Mouse (Mus musculus) stomach, embryonic 15.5 days (tissue): Measurements from ENCODE around the gene Osbpl6. TPM values are rescaled to one million over a fixed set of nuclear protein-coding genes. Genes with fewer than 3 reads are reported as not detected.

Source experiments
- ATAC-seq: fragments of 200-750 bp; cut with Nextera tagmentation; 2 replicates; pipeline ENCODE4 v1.8.0; 2017; ENCODE audit warnings: low read depth, moderate number of reproducible peaks, moderate TSS enrichment; ENCODE audit not compliant: insufficient read depth, low FRiP score
- H3K27ac ChIP-seq: fragments of 300-500 bp; sonication (generic); 2 replicates; pipeline ENCODE4 v1.5.1; 2015; ENCODE audit warnings: mild to moderate bottlenecking, inconsistent platforms
- H3K27me3 ChIP-seq: fragments of 300-500 bp; sonication (generic); replicated peaks from 2 replicates; pipeline ENCODE4 v1.6.1; 2015; ENCODE audit warnings: inconsistent platforms
- H3K36me3 ChIP-seq: fragments of 300-500 bp; sonication (generic); 2 replicates; pipeline ENCODE4 v1.6.1; 2015; ENCODE audit warnings: inconsistent platforms
- H3K4me1 ChIP-seq: fragments of 300-500 bp; sonication (generic); 2 replicates; pipeline ENCODE4 v1.6.1; 2015; ENCODE audit warnings: inconsistent platforms
- H3K4me2 ChIP-seq: fragments of 300-500 bp; sonication (generic); 2 replicates; pipeline ENCODE4 v1.6.1; 2015; ENCODE audit warnings: mild to moderate bottlenecking, inconsistent platforms
- H3K4me3 ChIP-seq: fragments of 300-500 bp; sonication (generic); replicated peaks from 2 replicates; pipeline ENCODE4 v1.5.1; 2015; ENCODE audit warnings: inconsistent platforms
- H3K9ac ChIP-seq: fragments of 300-500 bp; sonication (generic); 2 replicates; pipeline ENCODE4 v1.6.1; 2015; ENCODE audit warnings: inconsistent platforms
- H3K9me3 ChIP-seq: fragments of 300-500 bp; sonication (generic); 2 replicates; pipeline ENCODE4 v1.6.1; 2016; ENCODE audit warnings: inconsistent platforms
- WGBS: fragments of 180-500 bp; shearing (Covaris S2); methylation state at CpG from one replicate; pipeline ENCODE4 v1.1.7; 2015; 5-methylcytosine and 5-hydroxymethylcytosine counted together
- polyA plus RNA-seq: library from polyadenylated mRNA; unstranded; fragments of >200 nt; fragmentation: Nextera tagmentation; extraction: Ambion mirVana; gene quantifications from 2 replicates; pipeline ENCODE4 v1.2.1, GENCODE M21; 2015

Gene Osbpl6
- polyA plus RNA-seq, 1 experiment from 2014 or later, result 10.5 TPM

DNA sequence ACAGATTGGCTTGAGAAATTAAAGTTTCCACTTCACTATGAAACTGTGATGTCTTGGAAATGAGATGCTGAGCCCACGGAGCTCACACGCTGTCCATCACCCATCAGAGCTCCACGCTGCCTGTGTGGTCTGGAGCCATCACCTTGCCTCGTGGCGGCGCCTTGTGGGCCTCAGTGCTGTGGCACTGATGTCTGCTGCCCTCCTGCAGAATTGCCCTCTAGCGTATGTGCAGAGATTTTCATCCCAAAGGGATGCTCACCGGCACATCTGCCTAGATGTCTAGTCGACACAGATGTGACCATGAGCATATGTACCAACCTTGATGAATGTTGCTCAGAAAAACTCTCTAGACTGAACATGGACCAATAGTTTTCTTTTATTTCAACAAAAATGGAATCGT is 180.6 kb downstream of the Osbpl6 start:
- H3K36me3 ChIP-seq, result no peaks in the 10 kb centered on the region
- no peak overlapping the region for H3K27ac ChIP-seq
- H3K9me3 ChIP-seq, result no peaks in the 10 kb centered on the region
- H3K27me3 ChIP-seq, result no peaks in the 10 kb centered on the region
- H3K4me3 ChIP-seq, result no peak overlapping the region
- ATAC-seq, result no peak
- no peaks in the 10 kb centered on the region for H3K4me1 ChIP-seq
- WGBS, result 78% methylated on average over 10 of the region's 10 CpGs
- no peak overlapping the region for H3K9ac ChIP-seq
- no peak overlapping the region for H3K4me2 ChIP-seq

DNA sequence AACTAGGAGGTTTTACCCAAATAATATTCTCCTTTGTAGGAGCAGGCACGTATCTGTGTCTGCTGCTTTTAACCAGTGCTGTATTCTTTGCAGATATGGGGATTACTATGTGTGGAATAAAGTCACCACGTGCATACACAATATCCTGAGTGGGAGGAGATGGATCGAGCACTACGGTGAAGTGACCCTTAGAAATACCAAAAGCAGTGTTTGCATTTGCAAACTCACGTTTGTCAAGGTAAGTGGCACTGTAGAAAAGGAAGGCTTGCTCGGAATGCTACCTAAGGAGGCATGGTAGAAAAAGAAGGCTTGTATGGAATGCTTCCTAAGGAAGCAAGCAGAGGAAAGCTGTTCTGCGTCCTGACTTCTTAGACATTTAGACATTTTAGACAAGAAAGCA is 183.9 kb downstream of the Osbpl6 start:
- H3K36me3 ChIP-seq, result no peaks in the 10 kb centered on the region
- no peak overlapping the region for H3K9ac ChIP-seq
- no peak for ATAC-seq
- H3K4me3 ChIP-seq, result no peak overlapping the region
- no peaks in the 10 kb centered on the region for H3K4me1 ChIP-seq
- 78% methylated on average over 7 of the region's 7 CpGs for WGBS
- no peaks in the 10 kb centered on the region for H3K9me3 ChIP-seq
- no peak overlapping the region for H3K4me2 ChIP-seq
- no peaks in the 10 kb centered on the region for H3K27me3 ChIP-seq
- no peak overlapping the region for H3K27ac ChIP-seq

DNA sequence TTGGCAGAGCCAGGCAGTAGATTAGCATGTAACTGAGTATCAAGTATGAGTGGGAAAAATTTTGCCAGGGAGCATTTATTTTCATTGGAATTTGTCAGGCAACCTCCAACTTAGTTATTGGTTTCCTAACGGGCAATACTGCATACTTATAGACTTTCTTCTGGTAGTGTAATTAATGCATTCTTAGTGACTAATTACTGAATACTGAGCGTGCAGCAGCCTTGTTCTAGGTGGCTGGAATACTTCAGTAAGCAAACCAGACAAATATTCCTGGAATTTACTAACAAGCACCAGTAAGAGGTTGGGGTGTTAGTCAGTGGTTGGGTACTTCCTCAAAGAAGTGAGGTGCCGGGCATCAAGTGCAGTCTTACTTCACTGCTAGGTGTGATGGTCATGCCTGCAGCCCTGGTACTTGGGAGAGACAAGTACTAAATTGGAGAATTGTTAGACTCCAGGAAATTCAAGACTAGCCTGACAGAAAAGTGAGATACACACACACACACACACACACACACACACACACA is 186.2 kb downstream of the Osbpl6 start:
- H3K9me3 ChIP-seq, result no peaks in the 10 kb centered on the region
- H3K36me3 ChIP-seq, result no peaks in the 10 kb centered on the region
- no peak for ATAC-seq
- H3K27me3 ChIP-seq, result no peaks in the 10 kb centered on the region
- no peaks in the 10 kb centered on the region for H3K4me1 ChIP-seq
- no peak overlapping the region for H3K9ac ChIP-seq
- H3K27ac ChIP-seq, result no peak overlapping the region
- WGBS, result 67% methylated on average over 3 of the region's 3 CpGs
- no peak overlapping the region for H3K4me3 ChIP-seq
- no peak overlapping the region for H3K4me2 ChIP-seq

DNA sequence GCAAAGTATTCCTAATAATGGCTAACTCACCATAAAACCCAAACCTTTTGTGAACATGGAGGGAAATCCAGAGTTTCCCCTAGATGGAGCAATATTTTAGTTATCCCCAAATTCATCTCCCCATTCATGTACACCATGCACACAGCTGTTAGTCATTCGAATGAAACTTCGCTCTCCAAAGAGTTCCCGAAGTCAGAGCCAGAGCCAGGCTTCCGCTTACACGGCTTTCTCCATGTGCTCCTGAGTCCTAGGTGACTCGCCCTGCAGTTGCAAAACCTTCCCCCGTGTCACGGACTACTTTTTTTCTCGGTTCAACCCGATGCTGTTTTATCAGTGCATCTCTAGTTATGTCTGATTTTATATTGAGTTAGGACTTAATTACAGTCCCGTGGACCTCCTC is 191.2 kb downstream of the Osbpl6 start:
- H3K4me3 ChIP-seq, result no peak overlapping the region
- no peak for ATAC-seq
- 76% methylated on average over 11 of the region's 11 CpGs for WGBS
- no peaks in the 10 kb centered on the region for H3K36me3 ChIP-seq
- H3K4me1 ChIP-seq, result no peaks in the 10 kb centered on the region
- no peak overlapping the region for H3K9ac ChIP-seq
- H3K4me2 ChIP-seq, result no peak overlapping the region
- H3K27me3 ChIP-seq, result no peaks in the 10 kb centered on the region
- H3K27ac ChIP-seq, result no peak overlapping the region
- no peaks in the 10 kb centered on the region for H3K9me3 ChIP-seq

DNA sequence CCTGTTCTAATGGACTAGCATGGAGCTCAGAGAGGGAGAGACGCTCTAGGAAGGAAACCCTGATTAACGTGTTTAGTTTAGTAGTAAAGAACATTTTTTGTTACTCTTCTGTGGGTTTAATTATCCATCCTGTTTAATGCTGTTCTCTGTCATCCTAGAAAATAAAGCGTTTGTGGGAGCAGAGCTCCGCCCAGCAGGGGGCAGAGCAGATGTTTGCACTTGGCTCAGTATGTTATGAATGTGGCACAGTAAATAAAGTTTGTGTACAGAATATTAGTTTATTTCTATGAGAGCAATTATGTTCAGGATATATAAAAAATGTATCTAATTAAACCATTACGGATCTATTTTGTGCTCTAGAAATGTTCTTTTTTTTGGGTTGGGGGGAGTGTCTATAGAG is 192.9 kb downstream of the Osbpl6 start:
- no peaks in the 10 kb centered on the region for H3K27me3 ChIP-seq
- H3K4me2 ChIP-seq, result no peak overlapping the region
- no peaks in the 10 kb centered on the region for H3K9me3 ChIP-seq
- H3K4me1 ChIP-seq, result no peaks in the 10 kb centered on the region
- H3K9ac ChIP-seq, result no peak overlapping the region
- H3K27ac ChIP-seq, result no peak overlapping the region
- H3K36me3 ChIP-seq, result no peaks in the 10 kb centered on the region
- WGBS, result 64% methylated on average over 5 of the region's 5 CpGs
- no peak for ATAC-seq
- no peak overlapping the region for H3K4me3 ChIP-seq

DNA sequence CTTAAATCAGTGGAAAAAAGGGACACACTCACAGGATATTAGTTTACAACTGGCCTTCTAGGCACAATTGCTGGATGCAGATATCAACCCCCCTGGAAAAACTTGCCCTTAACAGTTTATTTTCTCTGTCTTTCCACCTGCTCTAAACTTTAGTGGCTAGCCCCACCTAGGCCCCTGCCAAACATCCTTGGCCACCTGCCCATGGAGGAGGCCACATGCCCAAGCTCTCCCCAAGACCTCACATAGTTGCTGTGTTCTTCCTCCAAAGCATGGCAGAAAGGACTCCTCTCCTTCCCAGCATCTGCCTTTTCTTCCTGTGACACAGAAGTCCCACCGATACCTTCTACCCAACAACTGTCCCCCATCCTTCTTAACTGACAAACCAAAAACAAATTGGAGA is 195.9 kb downstream of the Osbpl6 start:
- Histone ChIP-seq H3K4me3 (no peak overlapping the region), H3K4me1 (no peaks in the 10 kb centered on the region), H3K9ac (no peak overlapping the region), H3K27me3 (no peaks in the 10 kb centered on the region), H3K4me2 (no peak overlapping the region), H3K27ac (no peak overlapping the region), H3K9me3 (no peaks in the 10 kb centered on the region), H3K36me3 (no peaks in the 10 kb centered on the region)
- ATAC-seq, result no peak
- 89% methylated on average over 1 of the region's 1 CpGs for WGBS

DNA sequence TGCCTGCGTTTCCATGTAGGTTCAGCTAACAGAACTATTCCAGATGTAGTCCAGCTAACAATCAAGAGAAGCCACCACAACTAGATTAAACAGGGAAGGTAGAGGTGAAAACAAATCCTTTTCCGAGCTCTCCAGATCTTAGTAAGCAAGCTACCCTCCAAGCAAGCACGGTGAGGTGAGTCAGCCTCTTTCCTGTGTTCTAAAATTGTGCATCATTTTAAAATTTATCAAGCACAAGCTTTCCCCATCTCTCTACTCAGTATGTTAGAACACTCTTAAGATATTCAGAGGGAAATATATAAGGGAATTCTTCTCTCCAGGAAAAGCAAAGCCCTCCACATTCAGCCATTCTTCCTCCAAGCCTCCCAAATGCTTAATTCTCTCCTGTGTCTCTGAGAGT is 200.4 kb downstream of the Osbpl6 start:
- no peaks in the 10 kb centered on the region for H3K4me1 ChIP-seq
- no peak for ATAC-seq
- H3K4me3 ChIP-seq, result no peak overlapping the region
- no peak overlapping the region for H3K27ac ChIP-seq
- 78% methylated on average over 3 of the region's 3 CpGs for WGBS
- no peaks in the 10 kb centered on the region for H3K27me3 ChIP-seq
- H3K36me3 ChIP-seq, result no peaks in the 10 kb centered on the region
- no peaks in the 10 kb centered on the region for H3K9me3 ChIP-seq
- no peak overlapping the region for H3K9ac ChIP-seq
- H3K4me2 ChIP-seq, result no peak overlapping the region

DNA sequence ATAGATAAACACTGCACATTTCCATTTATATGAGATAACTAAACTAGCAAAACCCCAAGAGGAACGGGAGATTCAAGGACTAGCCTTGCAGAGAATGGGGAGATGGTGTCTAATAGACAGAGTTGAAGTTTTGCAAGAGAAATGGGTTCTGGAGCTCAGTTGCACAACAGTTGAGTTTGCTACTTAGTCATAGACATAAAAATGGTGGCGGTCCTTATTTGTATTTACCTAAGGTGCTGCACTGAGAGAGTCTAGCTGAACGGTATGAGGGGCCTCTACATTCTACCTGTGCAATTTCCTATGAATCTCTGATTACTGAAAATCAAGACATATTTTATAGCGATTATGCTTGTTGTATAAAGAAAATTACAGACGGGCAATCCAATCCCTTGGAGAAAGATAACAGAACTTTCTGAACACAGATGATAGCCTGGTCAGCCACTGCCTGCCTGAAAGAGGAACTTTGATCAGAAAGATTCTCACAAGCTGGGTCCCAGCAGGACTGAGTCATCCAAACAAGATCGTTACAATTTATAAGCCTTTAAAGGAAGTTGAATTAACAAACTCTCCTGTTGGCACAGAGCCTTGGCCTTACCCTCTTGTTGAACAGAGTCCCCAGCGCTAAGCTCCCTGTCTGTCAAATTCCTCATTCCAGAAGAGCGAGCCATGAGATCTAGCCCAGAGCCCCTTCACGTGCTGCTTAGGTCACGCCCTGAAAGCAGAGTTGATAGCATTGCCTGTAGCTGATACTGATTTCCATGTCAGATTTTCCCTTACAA is 204.2 kb downstream of the Osbpl6 start:
- 68% methylated on average over 10 of the region's 10 CpGs for WGBS
- H3K4me2 ChIP-seq, result no peak overlapping the region

DNA sequence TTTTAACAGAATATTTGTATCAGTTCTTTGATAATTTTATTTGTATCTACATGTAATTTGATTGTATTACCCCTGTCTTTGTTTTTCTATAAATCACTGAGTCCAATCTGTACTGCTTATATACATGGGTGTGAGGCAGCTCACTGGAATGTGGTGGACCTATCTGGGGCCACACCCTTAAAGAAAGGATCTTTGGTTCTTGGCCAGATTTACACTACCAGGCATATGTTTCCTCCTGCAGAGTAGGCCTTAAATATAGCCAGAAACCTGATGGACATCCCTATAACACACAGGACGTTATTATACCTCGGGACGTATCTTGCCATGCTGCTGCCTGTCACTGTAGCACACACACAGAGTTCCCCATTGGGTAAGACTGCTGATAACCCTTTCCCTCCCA is 205.7 kb downstream of the Osbpl6 start:
- Histone ChIP-seq H3K4me1 (no peaks in the 10 kb centered on the region), H3K27ac (no peak overlapping the region), H3K36me3 (no peaks in the 10 kb centered on the region), H3K4me2 (no peak overlapping the region), H3K27me3 (no peaks in the 10 kb centered on the region), H3K4me3 (no peak overlapping the region), H3K9ac (no peak overlapping the region), H3K9me3 (no peaks in the 10 kb centered on the region)
- 85% methylated on average over 3 of the region's 3 CpGs for WGBS
- no peak for ATAC-seq

More for the DNA sequence above, 204.2 kb downstream of the Osbpl6 start:
- no peak overlapping the region for H3K4me3 ChIP-seq
- H3K27me3 ChIP-seq, result no peaks in the 10 kb centered on the region
- no peaks in the 10 kb centered on the region for H3K36me3 ChIP-seq
- H3K9me3 ChIP-seq, result no peaks in the 10 kb centered on the region
- H3K9ac ChIP-seq, result no peak overlapping the region
- no peaks in the 10 kb centered on the region for H3K4me1 ChIP-seq
- no peak overlapping the region for H3K27ac ChIP-seq
- ATAC-seq, result no peak

DNA sequence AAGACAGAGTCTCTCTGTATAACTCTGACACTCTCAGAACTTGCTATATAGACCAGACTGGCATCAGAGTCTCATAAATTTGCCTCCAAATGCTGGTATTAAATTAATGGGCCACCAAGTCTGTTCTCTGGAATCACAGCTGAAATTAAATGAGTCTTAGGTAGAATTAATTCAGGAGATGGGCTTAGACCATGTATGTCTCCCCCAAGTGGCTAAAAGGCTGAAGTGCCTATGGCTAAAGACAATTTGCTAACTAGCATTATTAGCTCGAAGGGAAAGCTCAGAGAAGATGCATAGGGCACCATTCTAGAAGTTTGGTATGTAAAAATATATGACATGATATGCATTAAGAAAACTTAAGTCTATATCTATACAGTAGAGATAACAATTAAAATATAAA is 211.8 kb downstream of the Osbpl6 start:
- no peak for ATAC-seq
- Histone ChIP-seq H3K4me1 (no peaks in the 10 kb centered on the region), H3K4me2 (no peak overlapping the region), H3K4me3 (no peak overlapping the region), H3K27ac (no peak overlapping the region), H3K9me3 (no peaks in the 10 kb centered on the region), H3K27me3 (no peaks in the 10 kb centered on the region), H3K36me3 (no peaks in the 10 kb centered on the region), H3K9ac (no peak overlapping the region)
- WGBS, result 23% methylated on average over 1 of the region's 1 CpGs

DNA sequence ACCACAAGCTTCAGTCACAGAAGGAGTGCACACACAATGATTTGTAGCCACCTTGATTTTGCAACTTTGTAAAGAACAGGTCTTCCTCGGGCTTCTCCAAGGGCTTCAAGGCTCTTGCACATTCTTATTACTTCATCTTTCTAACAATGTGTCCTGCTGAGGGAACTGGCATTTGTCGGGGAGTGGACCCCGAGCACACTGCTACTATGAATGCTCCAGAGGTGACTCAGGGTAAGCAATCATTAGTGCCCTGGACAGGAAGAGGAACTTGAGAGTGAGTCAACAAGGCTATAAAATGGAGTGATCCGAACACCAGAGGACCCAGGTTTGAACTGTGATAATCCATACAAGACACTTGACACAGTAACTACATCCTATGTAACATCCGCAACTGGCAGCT is 213.9 kb downstream of the Osbpl6 start:
- no peak for ATAC-seq
- Histone ChIP-seq H3K4me3 (no peak overlapping the region), H3K4me2 (no peak overlapping the region), H3K4me1 (no peaks in the 10 kb centered on the region), H3K27ac (no peak overlapping the region), H3K9ac (no peak overlapping the region), H3K27me3 (no peaks in the 10 kb centered on the region), H3K9me3 (no peaks in the 10 kb centered on the region), H3K36me3 (peaks cover 4% of the 10 kb centered on the region; the same call in 1 of the 2 replicates)
- 80% methylated on average over 5 of the region's 5 CpGs for WGBS

DNA sequence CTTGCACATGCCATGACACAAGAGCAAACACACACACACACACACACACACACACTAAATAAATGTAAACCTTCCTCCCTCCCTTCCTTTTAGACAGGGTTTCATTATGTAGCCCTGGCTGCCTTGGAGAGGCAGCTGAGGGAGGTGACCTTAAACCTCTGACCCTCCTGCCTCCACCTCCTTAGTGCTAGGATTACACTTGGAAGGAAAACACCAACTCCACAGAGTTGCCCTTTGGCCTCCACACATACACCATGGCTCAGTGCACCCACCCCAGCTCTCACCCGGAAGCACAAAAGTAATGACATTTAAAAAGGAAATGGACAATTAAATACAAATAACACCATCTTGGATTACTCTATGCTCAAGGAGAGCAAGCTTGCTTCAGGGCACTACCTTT is 215.4 kb downstream of the Osbpl6 start:
- H3K9ac ChIP-seq, result no peak overlapping the region
- ATAC-seq, result no peak
- no peak overlapping the region for H3K4me2 ChIP-seq
- no peak overlapping the region for H3K27ac ChIP-seq
- peaks cover 10% of the 10 kb centered on the region; the same call in 1 of the 2 replicates for H3K36me3 ChIP-seq
- H3K9me3 ChIP-seq, result no peaks in the 10 kb centered on the region
- WGBS, result 63% methylated on average over 1 of the region's 1 CpGs
- no peaks in the 10 kb centered on the region for H3K27me3 ChIP-seq
- H3K4me3 ChIP-seq, result no peak overlapping the region
- no peaks in the 10 kb centered on the region for H3K4me1 ChIP-seq
